Mouse (Mus musculus) urinary bladder, postnatal 0 days (tissue): Measurements from ENCODE around the gene Fam120b. TPM values are rescaled to one million over a fixed set of nuclear protein-coding genes. Genes with fewer than 3 reads are reported as not detected.

Experiments used
- polyA plus RNA-seq: library from polyadenylated mRNA; unstranded; fragments of >200 nt; fragmentation: Nextera tagmentation; extraction: Ambion mirVana; gene quantifications from 2 replicates; pipeline ENCODE4 v1.2.1, GENCODE M21; 2015

Gene Fam120b
- 10.9 and 12.3 TPM in 2 replicates for polyA plus RNA-seq

GRCm38 (mm10) chr17:15395997-15396675 is at the start of gene Fam120b:
Gene Fam120b, plus strand, starts transcription at chr17:15396202.

DNA sequence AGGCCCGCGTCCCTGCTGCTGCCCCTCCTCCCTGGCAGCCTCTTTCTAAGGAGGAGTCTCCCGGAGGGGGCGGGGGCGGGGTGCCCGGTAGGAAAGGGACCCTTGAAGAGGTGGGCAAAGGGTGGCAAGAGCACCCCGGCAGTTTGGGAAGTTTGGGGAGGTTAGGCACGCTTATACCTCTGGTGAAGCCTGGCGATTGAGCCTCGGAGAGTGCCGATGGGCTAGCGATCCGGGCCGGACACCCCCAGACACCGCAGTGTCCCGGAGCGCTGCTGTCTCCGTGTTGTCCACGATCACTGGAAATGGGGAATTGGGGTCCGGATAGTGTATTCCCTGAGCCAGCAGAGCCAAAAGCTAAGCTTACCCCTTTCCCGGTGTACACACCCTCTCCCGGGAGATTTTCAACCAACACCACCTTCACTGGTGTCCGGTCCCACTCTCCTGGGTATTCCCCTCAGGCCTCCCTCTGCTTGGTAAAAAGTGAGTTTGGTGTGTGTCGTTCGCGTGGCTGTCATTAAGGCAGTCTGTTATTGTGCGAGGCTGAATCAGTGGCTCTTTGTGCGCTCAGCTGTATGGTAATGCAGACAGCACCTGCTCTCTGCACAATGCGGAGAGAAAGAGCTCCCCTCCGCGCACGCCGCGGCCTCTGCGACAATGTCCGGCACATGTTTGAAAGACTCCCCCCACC is 19.4 kb upstream of the Fam120b start, which contains the start of gene Dll1:
TSS of gene Dll1 (minus strand) at position 379 of the 688 bp plus-strand sequence.

Other genes with a start within 250 kb of the Fam120b start
- gene Dll1, start 19.3 kb upstream of the Fam120b start, polyA plus RNA-seq: 1.3 and 1.9 TPM in 2 replicates
- gene Psmb1, start 103.5 kb downstream of the Fam120b start, polyA plus RNA-seq: 205 and 219 TPM in 2 replicates
- gene Tbp, start 103.7 kb downstream of the Fam120b start, polyA plus RNA-seq: 17.7 and 19.2 TPM in 2 replicates
- 25.5 and 26.4 TPM in 2 replicates for gene Pdcd2, start 131.1 kb downstream of the Fam120b start, polyA plus RNA-seq
- 0.93 and 1.0 TPM in 2 replicates for gene Prdm9, start 168.2 kb downstream of the Fam120b start, polyA plus RNA-seq